Mouse (Mus musculus): Measurements from ENCODE around the gene Olfr1441.
A peak's percentile ranks its signal among the peaks of the same experiment; 100 is the strongest.

Gene Olfr1441

GRCm38 (mm10) chr19:12463722-12464035 is 46.4 kb downstream of the Olfr1441 start:
- no peak for DNase-seq

GRCm38 (mm10) chr19:12464127-12464526 is 46.9 kb downstream of the Olfr1441 start:
- DNase-seq = no peak

- DNase-seq = no peak
Measured at GRCm38 (mm10) chr19:12464674-12465073, 47.4 kb downstream of the Olfr1441 start.

GRCm38 (mm10) chr19:12465530-12466144 is 48.4 kb downstream of the Olfr1441 start:
- DNase-seq = no peak

- peak; percentile 62 to 72 for DNase-seq
Measured at GRCm38 (mm10) chr19:12466204-12466603, 49.0 kb downstream of the Olfr1441 start.

GRCm38 (mm10) chr19:12467436-12467835 is 50.2 kb downstream of the Olfr1441 start:
- no peak for DNase-seq

GRCm38 (mm10) chr19:12471866-12472265 is 54.6 kb downstream of the Olfr1441 start:
- DNase-seq = no peak

GRCm38 (mm10) chr19:12472381-12472976 is 55.2 kb downstream of the Olfr1441 start:
- no peak for DNase-seq
